In the genomic region with DNA sequence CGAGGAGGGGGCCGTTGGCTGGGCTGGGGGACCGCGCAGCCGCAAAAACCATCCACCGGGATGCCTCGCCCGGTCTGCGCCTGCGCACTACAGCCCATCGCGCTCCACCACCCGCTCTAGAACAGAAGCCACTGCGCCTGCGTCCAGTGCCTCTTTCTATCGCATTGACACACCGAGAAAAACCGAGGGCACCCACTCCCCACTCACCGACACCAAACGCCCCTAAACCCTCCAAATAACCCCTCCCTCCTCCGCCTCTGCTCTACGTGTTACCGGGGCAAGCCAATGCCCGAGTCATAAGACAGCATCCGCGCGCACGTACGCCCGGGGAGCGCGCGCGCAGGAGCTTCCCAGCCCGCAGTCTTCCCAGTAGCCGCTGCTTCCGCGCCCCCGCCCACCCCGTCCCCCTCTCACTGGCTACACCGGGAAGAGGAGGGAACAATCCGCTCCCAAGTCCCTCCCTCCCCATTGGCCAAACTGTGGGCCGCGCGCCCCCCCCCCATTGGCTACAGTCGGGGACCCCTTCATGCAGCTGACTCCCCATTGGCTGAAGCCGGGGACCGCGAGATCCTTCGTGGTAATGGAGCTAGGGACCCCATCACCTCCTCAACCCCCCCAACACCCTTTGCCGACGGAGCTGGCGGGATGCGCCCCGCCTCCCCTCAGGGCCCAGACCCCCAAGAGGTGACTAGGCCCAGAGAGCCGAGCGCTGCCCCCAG, we compare ENCODE assay signal across 8 mouse cellular contexts. TPM values are rescaled to one million over a fixed set of nuclear protein-coding genes. Genes with fewer than 3 reads are reported as not detected.
DNase-seq lines count a peak whose midpoint lies in the region; ATAC-seq and TF ChIP-seq lines count a peak whose summit lies in the region.

No protein-coding gene starts in this region.

- under 1% methylated on average over 46 of the region's 57 CpGs for WGBS in forebrain, embryonic 15.5 days
- under 1% methylated on average over 56 of the region's 57 CpGs for WGBS in lung, adult 2 months
- under 1% methylated on average over 56 of the region's 57 CpGs for WGBS in neural tube, embryonic 15.5 days

- no peaks in the 10 kb centered on the region for H3K9me3 ChIP-seq in G1E (replicated peaks)
- H3K9me3 ChIP-seq in forebrain, embryonic 15.5 days, result no peaks in the 10 kb centered on the region
- no peaks in the 10 kb centered on the region for H3K9me3 ChIP-seq in neural tube, embryonic 15.5 days (replicated peaks)

- no peaks in the 10 kb centered on the region for H3K27me3 ChIP-seq in G1E (ENCODE audit: insufficient read depth, low read length)
- H3K27me3 ChIP-seq in forebrain, embryonic 15.5 days, result no peaks in the 10 kb centered on the region
- no peaks in the 10 kb centered on the region for H3K27me3 ChIP-seq in neural tube, embryonic 15.5 days (replicated peaks)

- H3K4me1 ChIP-seq in G1E (ENCODE audit: insufficient read depth, low read depth, low read length), result peaks cover 47% of the 10 kb centered on the region
- peaks cover 22% of the 10 kb centered on the region for H3K4me1 ChIP-seq in forebrain, embryonic 15.5 days
- H3K4me1 ChIP-seq in lung, adult 2 months (ENCODE audit: control insufficient read depth, insufficient read depth, low read length), result 0 out of 2 replicates have a peak, but pooled peaks cover 5% of the 10 kb centered on the region
- peaks cover 29% of the 10 kb centered on the region for H3K4me1 ChIP-seq in neural tube, embryonic 15.5 days

- peaks cover 41% of the 10 kb centered on the region for H3K36me3 ChIP-seq in G1E (replicated peaks)
- H3K36me3 ChIP-seq in forebrain, embryonic 15.5 days, result peaks cover 40% of the 10 kb centered on the region
- H3K36me3 ChIP-seq in neural tube, embryonic 15.5 days, result peaks cover 40% of the 10 kb centered on the region

- H3K27ac ChIP-seq in forebrain, embryonic 15.5 days (replicated peaks), result peak overlapping the region; percentile 98
- H3K27ac ChIP-seq in layer of hippocampus, adult 2 months, result peak overlapping the region; percentile 98
- H3K27ac ChIP-seq in neural tube, embryonic 15.5 days (replicated peaks), result peak overlapping the region; percentile 97

- TF ChIP-seq POLR2A in lung, adult 2 months (IDR thresholded peaks at IDR 0.05; ENCODE audit: borderline replicate concordance, extremely low read depth, low read depth, low read length), result peak; percentile 58; the same call in 1 of the 2 replicates

- peak overlapping the region; percentile 71 for H3K4me2 ChIP-seq in forebrain, embryonic 15.5 days (replicated peaks)
- peak overlapping the region; percentile 80 for H3K4me2 ChIP-seq in neural tube, embryonic 15.5 days

- H3K9ac ChIP-seq in forebrain, embryonic 15.5 days (replicated peaks), result peak overlapping the region; percentile 98
- peak overlapping the region; percentile 100 for H3K9ac ChIP-seq in neural tube, embryonic 15.5 days (replicated peaks)

- intact Hi-C loops in heart, postnatal 25 days (cut with DNase I), result loop anchor here (2.0 kb wide), 1 partner anchor 15 kb away; a partner anchor contains a TSS

- peak overlapping the region; percentile 97 for H3K4me3 ChIP-seq in G1E (ENCODE audit: low read depth, low read length)
- peak overlapping the region; percentile 89 for H3K4me3 ChIP-seq in forebrain, embryonic 15.5 days
- peak overlapping the region; percentile 100 for H3K4me3 ChIP-seq in layer of hippocampus, adult 2 months
- H3K4me3 ChIP-seq in lung, adult 2 months (replicated peaks; ENCODE audit: extremely low read depth, low read depth, low read length), result peak overlapping the region; percentile 90
- H3K4me3 ChIP-seq in neural tube, embryonic 15.5 days (replicated peaks), result peak overlapping the region; percentile 76

- ATAC-seq in G1E (ENCODE audit: extremely low read depth, insufficient number of reproducible peaks, low FRiP score, poor library complexity, severe bottlenecking), result peak; percentile 86
- peak; percentile 90 for ATAC-seq in forebrain, embryonic 15.5 days (replicated peaks)
- ATAC-seq in neural tube, embryonic 15.5 days (ENCODE audit: low FRiP score), result peak; percentile 90

- peak; percentile 99 for DNase-seq in G1E (ENCODE audit: low spot score)
- DNase-seq in cerebellum, adult 11-12 months, result peak; percentile 93
- DNase-seq in heart, postnatal 25 days (ENCODE audit: low spot score), result peak; percentile 90
- DNase-seq in layer of hippocampus, adult 2 months (ENCODE audit: low spot score in 2 of 2), result peak; percentile 92 to 94
- DNase-seq in lung, adult 2 months, result peak; percentile 91
- DNase-seq in testis, postnatal 10 days (ENCODE audit: low spot score), result peak; percentile 94

- no peak for TF ChIP-seq CTCF in G1E (IDR thresholded peaks at IDR 0.05; ENCODE audit: low read depth, low read length)
- no peak for TF ChIP-seq CTCF in layer of hippocampus, adult 2 months (conservative IDR thresholded peaks at IDR 0.05)
- no peak for TF ChIP-seq CTCF in lung, adult 2 months (IDR thresholded peaks at IDR 0.05; ENCODE audit: insufficient read depth, low read length)

RNA-seq across cellular contexts. Expression of a gene that starts 1.1 kb away (rescaled TPM):
- total RNA-seq in G1E (2014; fragmentation: Nextera tagmentation) (301 and 400 TPM in 2 replicates), G1E (2017) (27.8 and 32.0 TPM in 2 replicates)
- 843 and 964 TPM in 2 replicates for polyA plus RNA-seq in G1E (2012)
- 65.2 and 69.0 TPM in 2 replicates for polyA plus RNA-seq in forebrain, embryonic 15.5 days (2015; fragmentation: Nextera tagmentation; extraction: Ambion mirVana)
- 10 to 100 TPM; 37.0 to 41.7 TPM for total RNA-seq in heart, postnatal 25 days (2021)
- 100 to 1,000 TPM; 132 to 133 TPM for total RNA-seq in layer of hippocampus, adult 2 months (2021)
- 152 and 216 TPM in 2 replicates for polyA plus RNA-seq in lung, adult 2 months (2012; rRNA removed)
- 66.0 and 69.5 TPM in 2 replicates for polyA plus RNA-seq in neural tube, embryonic 15.5 days (2015; fragmentation: Nextera tagmentation; extraction: Ambion mirVana)

RNA-seq across cellular contexts. Expression of a gene that starts 15.0 kb away (rescaled TPM):
- total RNA-seq in G1E (2014; fragmentation: Nextera tagmentation), result 89.3 and 123 TPM in 2 replicates
- 80.3 and 81.9 TPM in 2 replicates for total RNA-seq in G1E (2017)
- polyA plus RNA-seq in G1E (2012), result 59.4 and 126 TPM in 2 replicates
- 127 and 130 TPM in 2 replicates for polyA plus RNA-seq in forebrain, embryonic 15.5 days (2015; fragmentation: Nextera tagmentation; extraction: Ambion mirVana)
- total RNA-seq in heart, postnatal 25 days (2021), result 100 to 1,000 TPM; 326 to 329 TPM
- 10 to 100 TPM; 81.9 to 86.7 TPM for total RNA-seq in layer of hippocampus, adult 2 months (2021)
- polyA plus RNA-seq in lung, adult 2 months (2012; rRNA removed), result 53.1 and 71.0 TPM in 2 replicates
- polyA plus RNA-seq in neural tube, embryonic 15.5 days (2015; fragmentation: Nextera tagmentation; extraction: Ambion mirVana), result 139 and 147 TPM in 2 replicates

RNA-seq across cellular contexts. Expression of a gene that starts 27.0 kb away (rescaled TPM):
- total RNA-seq in G1E (2014; fragmentation: Nextera tagmentation) (24.0 and 24.6 TPM in 2 replicates), G1E (2017) (8.3 and 8.9 TPM in 2 replicates)
- polyA plus RNA-seq in G1E (2012), result 55.6 and 61.5 TPM in 2 replicates
- 69.1 and 72.7 TPM in 2 replicates for polyA plus RNA-seq in forebrain, embryonic 15.5 days (2015; fragmentation: Nextera tagmentation; extraction: Ambion mirVana)
- 10 to 100 TPM; 40.2 to 43.2 TPM for total RNA-seq in heart, postnatal 25 days (2021)
- 10 to 100 TPM; 69.1 to 70.1 TPM for total RNA-seq in layer of hippocampus, adult 2 months (2021)
- 58.1 and 62.4 TPM in 2 replicates for polyA plus RNA-seq in lung, adult 2 months (2012; rRNA removed)
- polyA plus RNA-seq in neural tube, embryonic 15.5 days (2015; fragmentation: Nextera tagmentation; extraction: Ambion mirVana), result 69.4 and 69.6 TPM in 2 replicates

RNA-seq across cellular contexts. Expression of a gene that starts 39.3 kb away (rescaled TPM):
- 0.29 TPM in 1 of 2 replicates, not detected in the other for total RNA-seq in G1E (2014; fragmentation: Nextera tagmentation)
- total RNA-seq in G1E (2017), result not detected in 2 replicates
- 0.02 TPM in 1 of 2 replicates, not detected in the other for polyA plus RNA-seq in G1E (2012)
- polyA plus RNA-seq in forebrain, embryonic 15.5 days (2015; fragmentation: Nextera tagmentation; extraction: Ambion mirVana), result 0.20 and 0.37 TPM in 2 replicates
- total RNA-seq in heart, postnatal 25 days (2021), result 1 to 10 TPM in 1 of 2 experiments, under 1 TPM in 1; 0.88 to 1.2 TPM
- total RNA-seq in layer of hippocampus, adult 2 months (2021), result under 1 TPM; 0.81 to 0.84 TPM
- polyA plus RNA-seq in lung, adult 2 months (2012; rRNA removed), result 10.7 and 289 TPM in 2 replicates
- 6.5 and 12.7 TPM in 2 replicates for polyA plus RNA-seq in neural tube, embryonic 15.5 days (2015; fragmentation: Nextera tagmentation; extraction: Ambion mirVana)

Comparison
In these comparisons a context has a peak if more than half of its experiments do, and no peak if none do; other contexts are left out.
1. Peak in every context shown above with its lines: DNase-seq, ATAC-seq, H3K4me3 ChIP-seq and H3K27ac ChIP-seq.